Mouse (Mus musculus) left cerebral cortex, adult 2 months (tissue): Measurements from ENCODE around the gene Ntm. TPM values are rescaled to one million over a fixed set of nuclear protein-coding genes. Genes with fewer than 3 reads are reported as not detected.

Experiments used
- DNase-seq, 2 experiments: peaks; one replicate each; pipeline ENCODE4 v3.0.0; 2021 to 2022; ENCODE audit warnings: low spot score in 2 of 2, mixed read lengths in 1 of 2; ENCODE audit errors: extremely low spot score in 1 of 2
- H3K27ac ChIP-seq: fragments of 200-600 bp; 2 replicates; pipeline ENCODE4 v1.8.1; 2022
- H3K4me3 ChIP-seq: fragments of 200-600 bp; 2 replicates; pipeline ENCODE4 v1.8.1; 2022
- CTCF ChIP-seq: fragments of 200-600 bp; IDR thresholded peaks from 2 replicates; pipeline ENCODE4 v1.8.1; 2022; ENCODE audit warnings: antibody characterized with exemption, mild to moderate bottlenecking, moderate library complexity
- intact Hi-C: fragments of 180-260 bp; cut with DNase I; formaldehyde crosslinking; loops from one replicate; pipeline ENCODE4 v1.15.1; 2025
- total RNA-seq, 2 experiments: library from RNA; stranded (reverse); gene quantifications; 2 replicates each; pipeline ENCODE4 v1.2.3; 2021

Ntm gene
- total RNA-seq, 2 experiments from 2014 or later, result 288 to 294 TPM

- no peak for TF ChIP-seq CTCF
- Histone ChIP-seq H3K27ac (no peak overlapping the region), H3K4me3 (no peak overlapping the region)
- DNase-seq, result no peak
- intact Hi-C loops, result no loop called here
These were observed 907.3 kb downstream of the Ntm start for GRCm38 (mm10) chr9:29055637-29056036.

GRCm38 (mm10) chr9:29036466-29036865 lies 926.5 kb downstream of the Ntm start:
- intact Hi-C loops, result no loop called here
- no peak overlapping the region for H3K4me3 ChIP-seq

DNA sequence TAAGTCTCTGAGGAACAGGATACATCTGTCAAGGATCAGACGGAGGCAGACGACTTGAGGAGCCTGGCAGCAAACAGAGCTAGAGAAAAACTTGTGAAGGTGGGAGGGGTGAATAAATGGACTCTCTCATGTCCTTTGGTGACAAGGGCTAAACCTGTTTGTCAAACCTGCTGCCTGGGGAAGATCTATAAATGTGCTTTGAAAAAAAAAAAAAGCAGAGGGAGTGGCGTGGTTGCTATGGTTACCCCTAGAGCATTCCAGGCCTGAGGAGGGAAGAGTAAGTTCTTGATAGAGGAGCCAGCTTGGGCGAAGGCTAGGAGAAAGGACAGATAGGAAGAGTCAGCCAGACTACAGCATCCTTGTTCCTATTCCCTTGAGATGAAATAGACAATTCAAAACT lies 926.9 kb downstream of the Ntm start:
- no peak overlapping the region for H3K4me3 ChIP-seq
- peak overlapping the region; percentile 52 for H3K27ac ChIP-seq
- intact Hi-C loops, result no loop called here
- TF ChIP-seq CTCF, result no peak
- no peak for DNase-seq

More at GRCm38 (mm10) chr9:29036466-29036865, 926.5 kb downstream of the Ntm start:
- TF ChIP-seq CTCF, result peak; percentile 35
- no peak overlapping the region for H3K27ac ChIP-seq
- no peak for DNase-seq

DNA sequence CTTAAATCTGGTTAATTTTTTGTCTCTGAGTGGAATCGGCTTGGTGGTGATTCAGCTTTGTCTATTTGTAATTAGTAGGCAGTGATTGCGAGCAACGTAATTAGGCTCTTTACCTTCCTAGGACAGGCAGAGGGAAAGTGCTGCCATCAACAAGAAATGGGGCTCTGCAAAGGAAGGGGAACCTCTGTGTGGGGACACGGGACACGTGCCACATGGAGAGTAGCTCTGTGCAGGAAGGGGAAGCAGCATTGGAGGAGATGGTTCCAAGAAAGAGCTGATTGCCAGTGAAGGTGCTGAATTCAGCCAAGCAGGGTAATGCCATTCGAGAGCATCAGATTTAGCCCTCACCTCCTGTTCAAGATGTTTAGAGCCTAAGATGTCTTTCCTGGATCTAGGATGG lies 936.5 kb downstream of the Ntm start:
- intact Hi-C loops, result no loop called here
- TF ChIP-seq CTCF, result no peak
- no peak for DNase-seq
- Histone ChIP-seq H3K27ac (peak overlapping the region; percentile 30; the same call in 1 of the 2 replicates), H3K4me3 (no peak overlapping the region)

- H3K27ac ChIP-seq, result peak overlapping the region; percentile 2; the same call in 1 of the 2 replicates
- DNase-seq, result no peak
- intact Hi-C loops, result no loop called here
- no peak overlapping the region for H3K4me3 ChIP-seq
- TF ChIP-seq CTCF, result no peak
These were observed 937.3 kb downstream of the Ntm start for GRCm38 (mm10) chr9:29025603-29026002.

DNA sequence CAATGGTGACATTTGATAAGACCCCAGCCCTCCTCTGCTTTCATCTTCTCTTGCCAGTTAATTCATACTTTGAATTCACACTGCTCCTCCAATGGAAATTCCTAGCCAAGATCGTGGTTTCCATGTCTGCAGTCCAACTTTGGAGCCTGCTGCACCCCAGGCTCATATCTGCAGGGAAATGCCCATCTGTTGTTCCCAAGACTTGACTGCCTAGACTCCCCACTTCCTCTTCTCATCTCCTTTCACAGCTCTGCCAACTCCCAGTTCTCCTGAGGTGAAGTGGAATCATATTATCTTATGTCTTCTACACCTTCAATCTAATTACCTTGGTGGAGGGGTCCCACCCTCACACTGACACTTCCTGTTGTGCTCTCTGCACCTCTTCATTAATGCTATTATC lies 937.8 kb downstream of the Ntm start:
- DNase-seq, result no peak
- H3K4me3 ChIP-seq, result no peak overlapping the region
- peak overlapping the region; percentile 2; the same call in 1 of the 2 replicates for H3K27ac ChIP-seq
- TF ChIP-seq CTCF, result no peak
- intact Hi-C loops, result no loop called here

GRCm38 (mm10) chr9:29016879-29017278 lies 946.1 kb downstream of the Ntm start:
- TF ChIP-seq CTCF, result no peak
- intact Hi-C loops, result no loop called here
- Histone ChIP-seq H3K4me3 (no peak overlapping the region), H3K27ac (no peak overlapping the region)
- no peak for DNase-seq

GRCm38 (mm10) chr9:29013881-29014280 lies 949.1 kb downstream of the Ntm start:
- TF ChIP-seq CTCF, result no peak
- intact Hi-C loops, result no loop called here
- no peak for DNase-seq
- no peak overlapping the region for H3K27ac ChIP-seq
- no peak overlapping the region for H3K4me3 ChIP-seq

GRCm38 (mm10) chr9:29012541-29012940 lies 950.4 kb downstream of the Ntm start:
- TF ChIP-seq CTCF, result no peak
- Histone ChIP-seq H3K27ac (no peak overlapping the region), H3K4me3 (no peak overlapping the region)
- intact Hi-C loops, result no loop called here
- DNase-seq, result no peak

- no peak overlapping the region for H3K4me3 ChIP-seq
- no peak for TF ChIP-seq CTCF
- DNase-seq, result no peak
- H3K27ac ChIP-seq, result no peak overlapping the region
- intact Hi-C loops, result no loop called here
These were observed 951.5 kb downstream of the Ntm start for GRCm38 (mm10) chr9:29011476-29011875.

DNA sequence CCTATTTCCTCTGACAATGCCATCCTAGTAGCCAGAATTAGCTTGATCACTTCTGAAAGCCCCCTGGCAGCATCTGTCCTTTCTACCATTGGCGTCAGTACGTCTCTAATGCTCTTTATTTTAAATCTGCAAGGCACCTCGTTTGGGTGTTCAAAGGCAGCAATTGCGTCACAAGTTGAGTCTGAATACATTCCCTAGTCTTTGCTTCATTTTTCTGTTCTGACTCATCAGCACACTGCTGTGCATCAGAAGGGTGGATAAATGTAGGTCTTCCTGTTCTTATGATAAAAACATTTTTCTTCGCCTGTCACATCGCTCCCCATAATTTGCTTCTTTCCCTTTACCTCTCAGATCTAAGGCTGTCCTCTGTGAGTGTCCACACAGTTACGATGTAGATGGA lies 958.4 kb downstream of the Ntm start:
- intact Hi-C loops, result no loop called here
- Histone ChIP-seq H3K4me3 (no peak overlapping the region), H3K27ac (peak overlapping the region; percentile 70)
- no peak for TF ChIP-seq CTCF
- DNase-seq, result no peak

- no peak overlapping the region for H3K27ac ChIP-seq
- intact Hi-C loops, result no loop called here
- no peak for DNase-seq
- H3K4me3 ChIP-seq, result no peak overlapping the region
- no peak for TF ChIP-seq CTCF
These were observed 963.0 kb downstream of the Ntm start for GRCm38 (mm10) chr9:28999951-29000351.

DNA sequence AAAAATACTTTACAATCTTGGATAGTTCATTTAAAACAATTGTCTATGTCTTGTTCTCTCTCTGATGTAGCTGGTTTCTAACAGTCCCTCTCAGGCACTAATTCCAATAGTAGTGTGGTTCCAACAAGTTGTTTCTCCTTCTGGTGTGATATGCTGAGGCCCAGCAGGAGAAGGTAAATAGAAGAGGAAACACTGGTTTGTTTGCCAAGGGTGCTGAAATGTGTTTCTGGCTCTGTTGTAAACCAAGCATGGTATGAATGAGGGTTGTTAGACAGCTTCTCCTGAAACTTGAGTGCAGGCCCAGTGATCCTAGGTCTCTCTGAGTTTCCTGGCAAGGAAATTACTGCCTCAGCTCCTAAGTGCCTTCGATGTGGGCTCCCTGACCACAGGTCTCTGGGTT lies 985.7 kb downstream of the Ntm start:
- no peak for DNase-seq
- no peak overlapping the region for H3K27ac ChIP-seq
- intact Hi-C loops, result no loop called here
- no peak overlapping the region for H3K4me3 ChIP-seq
- no peak for TF ChIP-seq CTCF

GRCm38 (mm10) chr9:28969455-28969854 lies 993.5 kb downstream of the Ntm start:
- Histone ChIP-seq H3K4me3 (no peak overlapping the region), H3K27ac (no peak overlapping the region)
- no peak for DNase-seq
- intact Hi-C loops, result no loop called here
- TF ChIP-seq CTCF, result no peak
